Mouse (Mus musculus): ENCODE measurements around the gene Saal1. TPM values are rescaled to one million over a fixed set of nuclear protein-coding genes. Genes with fewer than 3 reads are reported as not detected.
"Not testable (repeated sequence)": the region's sequence is repeated elsewhere in the genome, so short reads cannot be mapped to it uniquely, and the experiment has no call there.

Saal1 gene
- polyA plus RNA-seq, 1 experiment from 2014 or later: 17.6 TPM

DNA sequence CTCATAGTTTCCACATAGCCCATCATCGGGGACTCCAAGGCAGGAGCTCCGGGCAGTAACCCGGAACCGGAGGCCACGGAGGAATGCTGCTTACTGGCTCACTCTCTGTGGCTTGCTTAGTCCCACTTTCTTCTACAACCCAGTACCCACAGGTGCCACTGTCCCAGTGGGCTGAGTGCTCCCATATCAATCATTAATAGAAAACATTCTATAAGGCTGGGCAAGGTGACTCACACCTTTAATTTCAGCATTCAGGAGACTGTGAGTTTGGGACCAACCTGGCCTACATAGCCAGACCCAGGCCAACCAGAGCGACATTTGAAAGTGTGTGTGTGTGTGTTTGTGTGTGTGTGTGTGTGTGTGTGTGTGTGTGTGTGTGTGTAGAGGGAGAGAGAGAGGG lies 12.9 kb upstream of the Saal1 start:
- Histone ChIP-seq H3K27ac (no peak overlapping the region), H3K27me3 (peaks cover 15% of the 10 kb centered on the region), H3K4me2 (no peak overlapping the region), H3K9ac (no peak overlapping the region), H3K36me3 (no peaks in the 10 kb centered on the region), H3K4me1 (replicated peaks) (no peaks in the 10 kb centered on the region), H3K4me3 (no peak overlapping the region), H3K9me3 (no peaks in the 10 kb centered on the region)
- no peak for ATAC-seq (ENCODE audit: low FRiP score)
- WGBS: 98% methylated on average over 6 of the region's 6 CpGs

DNA sequence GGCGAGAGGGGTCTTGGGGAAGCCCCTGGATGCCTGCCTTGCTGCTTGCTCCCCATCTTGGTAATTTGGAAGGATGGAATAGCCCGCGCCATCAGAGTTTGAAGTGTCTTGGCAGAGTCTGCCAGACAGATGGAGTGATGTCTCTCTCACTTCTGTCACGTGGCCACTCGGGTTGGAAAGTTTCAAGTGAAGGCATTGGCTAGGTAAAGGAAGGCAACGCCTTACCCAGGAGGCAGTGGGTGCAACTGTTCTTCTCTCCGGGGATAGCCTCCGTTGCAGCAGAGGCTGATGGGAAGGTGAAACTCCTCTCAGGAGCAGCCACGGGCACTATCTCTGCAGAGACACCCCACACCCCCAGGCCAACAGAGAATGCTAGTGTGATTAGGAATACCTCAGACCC lies 10.0 kb upstream of the Saal1 start:
- no peak for ATAC-seq (ENCODE audit: low FRiP score)
- Histone ChIP-seq H3K9me3 (no peaks in the 10 kb centered on the region), H3K4me3 (no peak overlapping the region), H3K9ac (no peak overlapping the region), H3K27me3 (peaks cover 15% of the 10 kb centered on the region), H3K4me2 (no peak overlapping the region), H3K4me1 (replicated peaks) (no peaks in the 10 kb centered on the region), H3K27ac (no peak overlapping the region), H3K36me3 (no peaks in the 10 kb centered on the region)
- WGBS: 81% methylated on average over 9 of the region's 9 CpGs

DNA sequence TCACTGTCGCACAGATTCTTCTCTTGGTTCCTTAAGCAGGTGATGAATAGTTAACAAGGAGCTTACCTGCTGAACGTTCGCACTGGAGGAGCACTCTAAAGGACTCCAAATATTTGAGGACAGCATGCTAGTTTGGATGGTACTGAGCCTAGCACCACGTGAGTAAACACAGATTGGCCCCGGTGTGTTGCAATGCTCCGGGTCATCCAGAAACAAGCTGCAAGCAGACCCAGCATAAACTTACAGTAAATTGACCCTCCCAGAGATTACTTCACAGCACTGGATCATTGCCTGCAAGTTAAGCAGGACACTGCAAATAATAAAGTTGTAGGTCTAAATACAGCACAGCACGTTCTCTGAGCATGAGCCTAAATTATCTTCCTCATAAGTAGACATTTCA lies 9.0 kb upstream of the Saal1 start:
- no peak for ATAC-seq (ENCODE audit: low FRiP score)
- Histone ChIP-seq H3K9ac (no peak overlapping the region), H3K4me1 (replicated peaks) (no peaks in the 10 kb centered on the region), H3K27me3 (peaks cover 15% of the 10 kb centered on the region), H3K27ac (no peak overlapping the region), H3K4me3 (no peak overlapping the region), H3K36me3 (no peaks in the 10 kb centered on the region), H3K4me2 (no peak overlapping the region), H3K9me3 (no peaks in the 10 kb centered on the region)
- 86% methylated on average over 7 of the region's 7 CpGs for WGBS

DNA sequence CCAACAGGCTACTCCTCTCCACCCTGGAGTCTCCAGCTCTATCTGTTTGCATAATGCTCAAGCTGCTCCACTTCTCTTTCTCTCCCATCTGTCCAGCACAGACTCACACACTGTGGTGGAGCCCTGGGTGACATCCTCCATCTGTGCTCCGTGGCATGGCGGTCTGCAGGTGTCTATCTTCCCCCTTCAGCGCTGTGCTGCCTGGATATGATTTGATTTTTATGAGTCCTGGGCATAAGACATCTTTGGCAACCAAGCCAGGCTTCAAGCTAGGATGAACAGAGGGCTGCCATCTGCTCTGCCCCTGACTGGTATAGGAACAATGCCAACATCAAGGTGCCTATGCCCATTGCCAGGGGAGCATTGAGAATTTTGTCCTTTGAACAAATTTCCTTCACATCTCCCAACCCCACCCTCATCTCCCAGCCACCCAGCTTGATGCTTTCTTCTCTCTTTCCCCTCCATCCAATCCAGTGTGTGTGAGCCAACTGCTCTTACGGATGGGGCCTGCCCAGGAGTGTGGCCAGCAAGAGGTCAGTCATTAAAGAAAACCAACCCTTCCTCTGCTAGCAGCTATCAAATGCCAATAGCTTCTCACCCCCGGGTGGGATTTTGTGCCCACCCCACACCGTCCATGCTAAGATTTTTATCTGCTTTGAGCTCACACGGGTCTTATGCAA lies 8.3 kb upstream of the Saal1 start:
- no peak; the same call in 1 of the 2 replicates for ATAC-seq (ENCODE audit: low FRiP score)
- Histone ChIP-seq H3K36me3 (no peaks in the 10 kb centered on the region), H3K4me1 (replicated peaks) (no peaks in the 10 kb centered on the region), H3K9ac (no peak overlapping the region), H3K27ac (no peak overlapping the region), H3K4me3 (no peak overlapping the region), H3K27me3 (peaks cover 13% of the 10 kb centered on the region), H3K4me2 (no peak overlapping the region), H3K9me3 (no peaks in the 10 kb centered on the region)
- 79% methylated on average over 7 of the region's 7 CpGs for WGBS

DNA sequence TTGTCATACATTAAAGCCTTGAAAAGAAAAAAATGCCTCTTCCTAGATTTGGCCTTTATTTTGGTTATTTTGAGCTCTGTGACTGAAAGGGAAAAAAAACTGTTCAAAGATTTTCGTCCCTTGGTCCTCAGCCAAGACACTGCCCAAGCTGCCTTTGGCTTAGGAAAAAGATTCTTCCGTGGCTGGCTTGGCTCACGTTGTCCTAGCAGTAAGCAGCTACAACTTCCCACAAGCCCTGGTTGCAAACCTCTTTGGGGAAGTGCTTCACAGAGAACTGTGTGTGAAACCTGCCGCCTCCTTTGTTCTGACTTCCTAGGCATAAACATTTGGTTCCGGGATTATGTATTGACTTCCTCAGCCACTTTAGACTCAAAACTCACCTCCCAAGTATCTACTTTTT lies 6.4 kb upstream of the Saal1 start:
- no peak overlapping the region for H3K4me2 ChIP-seq
- 71% methylated on average over 5 of the region's 5 CpGs for WGBS
- ATAC-seq (ENCODE audit: low FRiP score): no peak
- H3K9ac ChIP-seq: no peak overlapping the region
- no peak overlapping the region for H3K4me3 ChIP-seq
- no peaks in the 10 kb centered on the region for H3K9me3 ChIP-seq
- H3K27me3 ChIP-seq: peaks cover 12% of the 10 kb centered on the region; the same call in 1 of the 2 replicates
- no peaks in the 10 kb centered on the region for H3K36me3 ChIP-seq
- no peaks in the 10 kb centered on the region for H3K4me1 ChIP-seq (replicated peaks)
- H3K27ac ChIP-seq: no peak overlapping the region

DNA sequence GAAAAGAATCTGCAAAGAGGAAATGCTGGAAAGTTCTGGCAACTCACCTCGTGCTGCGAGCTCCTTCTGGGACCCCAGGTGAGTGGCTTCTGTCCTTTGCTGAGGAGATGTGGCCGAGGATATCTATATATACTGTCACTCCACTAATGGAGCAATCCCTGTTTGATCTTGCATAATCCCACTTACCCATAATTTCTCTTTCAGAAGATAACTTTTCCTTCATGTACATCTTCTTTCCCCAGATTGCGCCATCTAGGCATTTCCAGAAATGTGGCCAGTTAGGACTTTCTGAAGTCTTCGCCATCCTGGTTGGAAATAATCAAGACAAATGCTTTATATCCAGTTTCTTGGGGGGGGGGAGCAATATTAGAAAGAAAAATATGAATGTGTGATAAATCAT lies 5.1 kb upstream of the Saal1 start, which contains the start of gene Saa3:
Gene Saa3, minus strand, starts transcription at position 101 of the 400 bp plus-strand sequence.
- ATAC-seq (ENCODE audit: low FRiP score): no peak
- WGBS: 93% methylated on average over 5 of the region's 5 CpGs
- Histone ChIP-seq H3K9ac (no peak within 1 kb of the TSS), H3K27ac (no peak within 1 kb of the TSS), H3K4me3 (no peak within 1 kb of the TSS), H3K9me3 (no peaks in the 10 kb centered on the region), H3K27me3 (peaks cover 7% of the 10 kb centered on the region; the same call in 1 of the 2 replicates), H3K36me3 (no peaks in the 10 kb centered on the region), H3K4me2 (no peak within 1 kb of the TSS), H3K4me1 (replicated peaks) (no peaks in the 10 kb centered on the region)

DNA sequence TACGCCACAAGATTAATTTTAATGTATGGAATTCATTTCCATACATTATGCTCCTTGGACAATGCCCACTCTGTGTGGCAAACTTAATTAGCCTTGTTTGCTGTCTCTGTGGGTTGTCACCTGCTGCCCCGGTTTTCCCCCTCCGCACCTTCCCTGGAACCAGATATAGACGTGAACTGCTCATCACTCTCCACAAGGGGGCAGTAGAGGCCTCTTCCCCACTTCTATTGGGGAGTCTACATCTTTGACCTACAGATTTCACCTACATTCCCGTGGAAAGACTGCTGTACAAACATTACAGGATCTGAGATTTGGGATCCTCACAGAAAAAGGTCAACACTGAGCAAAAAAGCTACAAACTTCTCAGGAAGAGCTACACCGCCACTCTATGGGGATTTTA lies 4.0 kb upstream of the Saal1 start:
- Histone ChIP-seq H3K4me2 (no peak overlapping the region), H3K9me3 (no peaks in the 10 kb centered on the region), H3K9ac (no peak overlapping the region), H3K4me3 (no peak overlapping the region), H3K27ac (no peak overlapping the region), H3K27me3 (0 out of 2 replicates have a peak, but pooled peaks cover 3% of the 10 kb centered on the region), H3K36me3 (no peaks in the 10 kb centered on the region), H3K4me1 (replicated peaks) (peaks cover 3% of the 10 kb centered on the region)
- WGBS: 34% methylated on average over 6 of the region's 6 CpGs
- ATAC-seq (ENCODE audit: low FRiP score): no peak

DNA sequence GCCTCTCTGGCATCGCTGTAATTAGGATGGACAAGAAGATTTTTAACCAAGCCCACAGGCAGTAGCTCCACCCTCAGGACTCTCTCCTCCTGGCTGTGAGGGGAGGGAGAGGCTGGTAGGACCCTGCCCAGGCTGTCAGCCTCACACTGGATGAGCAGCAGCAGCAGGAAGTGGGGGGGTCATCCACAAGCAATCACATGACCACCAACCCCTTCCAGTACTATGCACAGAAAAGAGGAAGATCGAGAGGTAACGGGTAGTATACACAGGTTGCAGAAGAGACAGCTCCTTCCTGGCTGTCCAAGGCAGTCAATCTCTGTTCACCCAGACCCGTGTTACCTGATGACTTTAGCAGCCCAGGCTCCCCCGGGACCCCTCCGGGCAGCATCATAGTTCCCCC lies 1.8 kb upstream of the Saal1 start:
- Histone ChIP-seq H3K9ac (no peak overlapping the region; the same call in 1 of the 2 replicates), H3K4me2 (no peak overlapping the region), H3K4me1 (replicated peaks) (peaks cover 10% of the 10 kb centered on the region), H3K36me3 (peaks cover 4% of the 10 kb centered on the region), H3K27ac (no peak overlapping the region), H3K27me3 (0 out of 2 replicates have a peak, but pooled peaks cover 3% of the 10 kb centered on the region), H3K4me3 (no peak overlapping the region), H3K9me3 (no peaks in the 10 kb centered on the region)
- no peak for ATAC-seq (ENCODE audit: low FRiP score)
- WGBS: 64% methylated on average over 6 of the region's 6 CpGs

DNA sequence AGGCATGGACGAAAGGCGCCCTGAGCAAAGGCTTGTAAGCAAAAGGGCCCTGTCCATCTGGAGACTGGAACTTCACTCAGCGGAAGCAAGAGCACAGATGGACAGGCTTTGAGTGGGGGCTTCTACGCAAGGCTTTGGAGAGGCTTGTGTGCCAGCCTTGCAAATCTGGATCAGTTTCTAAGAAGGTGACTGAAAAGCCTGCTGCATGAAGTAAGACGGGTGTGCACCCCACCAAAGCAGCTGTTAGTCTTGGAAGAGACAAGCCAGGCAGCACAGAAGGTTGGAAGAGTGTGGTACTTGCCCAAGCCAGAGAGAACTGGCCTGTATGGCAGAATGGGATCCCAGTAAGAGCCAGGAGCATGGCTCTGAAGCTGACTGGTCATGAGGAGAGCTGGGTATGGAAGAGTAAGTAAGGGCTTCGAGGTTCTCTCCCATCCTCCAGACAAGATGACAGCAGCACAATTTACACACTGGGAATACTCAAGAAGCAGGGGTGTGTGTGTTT lies 9.9 kb downstream of the Saal1 start:
- H3K36me3 ChIP-seq: peaks cover 92% of the 10 kb centered on the region
- no peak overlapping the region for H3K4me3 ChIP-seq
- no peak overlapping the region for H3K9ac ChIP-seq
- 93% methylated on average over 6 of the region's 6 CpGs for WGBS
- H3K4me1 ChIP-seq (replicated peaks): no peaks in the 10 kb centered on the region
- no peaks in the 10 kb centered on the region for H3K9me3 ChIP-seq
- H3K27ac ChIP-seq: no peak overlapping the region
- no peak for ATAC-seq (ENCODE audit: low FRiP score)
- H3K27me3 ChIP-seq: no peaks in the 10 kb centered on the region
- H3K4me2 ChIP-seq: no peak overlapping the region

DNA sequence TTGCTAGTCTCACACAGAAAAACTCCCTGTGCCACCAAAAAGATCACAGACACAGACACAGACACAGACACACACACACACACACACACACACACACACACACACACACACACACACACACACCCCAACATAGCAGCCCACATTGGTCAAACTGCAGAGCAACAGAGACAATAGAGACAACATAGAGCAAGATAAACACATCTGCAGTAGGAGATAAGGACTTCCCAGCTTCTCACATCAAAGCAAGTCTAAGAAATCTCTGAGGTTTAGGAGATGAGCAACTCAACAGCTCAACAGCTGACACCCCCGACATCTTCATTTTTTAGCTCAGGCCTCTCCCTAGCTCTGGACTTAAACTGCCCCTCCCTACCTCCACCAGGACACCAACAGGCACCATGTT lies 13.7 kb downstream of the Saal1 start:
- H3K4me1 ChIP-seq (replicated peaks): no peaks in the 10 kb centered on the region
- H3K9ac ChIP-seq: no peak overlapping the region
- ATAC-seq (ENCODE audit: low FRiP score): no peak
- H3K27ac ChIP-seq: no peak overlapping the region
- 100% methylated on average over 1 of the region's 1 CpGs for WGBS
- H3K36me3 ChIP-seq: peaks cover 74% of the 10 kb centered on the region
- no peaks in the 10 kb centered on the region for H3K27me3 ChIP-seq
- H3K9me3 ChIP-seq: no peaks in the 10 kb centered on the region
- no peak overlapping the region for H3K4me2 ChIP-seq
- no peak overlapping the region for H3K4me3 ChIP-seq

DNA sequence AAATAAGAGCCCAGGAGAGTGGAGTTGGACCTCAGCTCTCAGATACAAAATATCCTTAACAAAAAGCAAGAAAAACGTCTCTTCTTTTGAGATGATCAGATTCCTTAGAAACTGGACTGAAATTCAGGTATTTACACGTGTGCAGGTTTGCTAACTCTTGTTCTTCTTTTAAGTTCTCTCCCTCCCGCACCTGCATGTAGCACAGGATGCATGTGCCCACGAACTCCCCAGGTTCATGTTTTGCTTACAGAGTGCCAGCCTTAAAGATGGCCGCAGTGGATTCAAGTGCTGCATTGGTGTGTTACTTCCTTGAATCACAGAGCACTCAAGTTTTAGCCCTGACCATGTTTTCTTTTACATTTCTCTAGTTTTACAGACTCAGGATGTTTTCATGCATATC lies 23.7 kb downstream of the Saal1 start:
- no peaks in the 10 kb centered on the region for H3K9me3 ChIP-seq
- no peak overlapping the region for H3K4me2 ChIP-seq
- WGBS: 87% methylated on average over 5 of the region's 5 CpGs
- H3K36me3 ChIP-seq: peaks cover 41% of the 10 kb centered on the region
- no peak for ATAC-seq (ENCODE audit: low FRiP score)
- no peak overlapping the region for H3K9ac ChIP-seq
- H3K4me1 ChIP-seq (replicated peaks): no peaks in the 10 kb centered on the region
- no peak overlapping the region for H3K4me3 ChIP-seq
- H3K27me3 ChIP-seq: no peaks in the 10 kb centered on the region
- H3K27ac ChIP-seq: no peak overlapping the region

DNA sequence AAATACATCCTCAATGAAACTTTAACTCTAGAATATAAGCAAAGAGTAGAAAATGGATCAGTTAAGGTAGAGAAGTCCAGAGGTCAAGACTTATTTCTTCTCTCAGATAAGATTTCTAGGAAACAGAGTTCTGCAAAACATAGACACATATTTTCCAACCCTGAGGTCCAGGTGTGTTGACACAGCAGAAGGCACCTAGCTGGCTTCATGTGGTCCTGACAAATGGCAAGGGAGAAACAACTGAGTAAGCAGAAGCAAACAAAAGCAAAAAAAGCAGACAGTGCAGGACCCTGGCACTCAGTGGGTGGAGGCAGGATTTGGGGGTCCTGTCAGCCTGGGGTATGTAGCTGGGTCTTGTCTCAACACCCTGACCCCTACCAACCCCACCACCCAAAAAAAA lies 29.7 kb downstream of the Saal1 start:
- H3K9me3 ChIP-seq: no peaks in the 10 kb centered on the region
- no peak for ATAC-seq (ENCODE audit: low FRiP score)
- 0 out of 2 replicates have a peak, but pooled peaks cover 4% of the 10 kb centered on the region for H3K4me1 ChIP-seq (replicated peaks)
- no peak overlapping the region for H3K4me2 ChIP-seq
- H3K36me3 ChIP-seq: no peaks in the 10 kb centered on the region
- no peaks in the 10 kb centered on the region for H3K27me3 ChIP-seq
- H3K9ac ChIP-seq: no peak overlapping the region
- H3K27ac ChIP-seq: no peak overlapping the region
- H3K4me3 ChIP-seq: no peak overlapping the region

DNA sequence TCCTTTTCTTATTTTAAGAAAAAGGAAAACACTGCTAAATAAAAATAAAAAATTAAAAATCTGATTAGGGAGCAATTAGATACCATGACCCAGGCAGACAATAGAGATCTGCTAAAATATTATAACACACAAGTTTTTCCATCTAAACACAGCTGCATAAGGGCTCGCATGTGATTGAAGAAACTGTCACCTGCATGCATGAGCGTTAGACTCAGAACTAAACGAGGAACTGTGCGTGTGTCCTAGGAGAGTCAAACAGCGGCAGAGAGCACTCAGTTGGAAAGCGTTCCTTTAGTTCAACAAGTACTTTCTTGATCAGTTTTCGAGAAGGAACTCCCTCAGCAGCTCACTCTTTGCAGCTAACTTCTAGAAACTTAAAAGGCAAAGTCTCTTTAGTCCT lies 31.4 kb downstream of the Saal1 start:
- 85% methylated on average over 7 of the region's 7 CpGs for WGBS
- not testable (repeated sequence) for H3K27me3 ChIP-seq

More for the DNA sequence above, 31.4 kb downstream of the Saal1 start:
- H3K27ac ChIP-seq; H3K4me3 ChIP-seq; ATAC-seq (ENCODE audit: low FRiP score); H3K4me2 ChIP-seq; H3K9me3 ChIP-seq; H3K4me1 ChIP-seq (replicated peaks); H3K36me3 ChIP-seq; H3K9ac ChIP-seq: not testable (repeated sequence)
